Mouse (Mus musculus) liver, embryonic 18 days (tissue): Measurements from ENCODE around the gene Bag3. TPM values are rescaled to one million over a fixed set of nuclear protein-coding genes. Genes with fewer than 3 reads are reported as not detected.

Source experiments
- polyA plus RNA-seq: library from polyadenylated mRNA; depleted of rRNA; stranded (reverse); fragments of >200 nt; gene quantifications from 2 replicates; pipeline ENCODE4 v1.2.3, GENCODE M21; 2012; rRNA removed

Bag3 gene
- 3.3 and 3.5 TPM in 2 replicates for polyA plus RNA-seq

DNA sequence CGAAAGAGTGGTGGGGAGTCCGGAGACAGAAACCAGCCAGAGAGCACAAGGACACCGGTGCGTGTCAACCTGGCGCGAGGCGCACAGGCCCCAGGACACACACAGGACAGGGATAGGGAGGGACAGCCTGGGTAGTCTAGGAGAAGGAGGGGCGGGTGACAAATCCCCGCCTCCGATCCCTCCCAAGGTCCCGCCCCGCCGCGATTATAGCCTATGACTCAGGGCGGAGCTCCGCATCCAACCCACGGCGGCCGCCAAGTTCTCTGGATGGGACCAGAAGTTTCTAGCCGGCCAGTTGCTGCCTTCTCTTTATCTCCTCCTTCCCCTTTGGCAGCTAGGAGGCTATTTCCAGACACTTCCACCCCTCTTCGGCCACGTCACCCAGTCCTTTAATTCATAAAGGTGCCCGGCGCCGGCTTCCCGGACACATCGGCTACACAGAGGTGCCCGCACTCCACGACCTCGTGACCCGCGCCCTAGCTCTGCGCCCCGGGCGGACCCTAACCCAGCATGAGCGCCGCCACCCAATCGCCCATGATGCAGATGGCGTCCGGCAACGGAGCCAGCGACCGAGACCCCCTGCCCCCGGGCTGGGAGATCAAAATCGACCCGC is at the start of gene Bag3:
Bag3 (plus strand) TSS at position 268 of the 613 bp plus-strand sequence.

Other genes with a start within 250 kb of the Bag3 start
- 17.0 and 18.5 TPM in 2 replicates for gene BC017158, start 225.4 kb upstream of the Bag3 start, polyA plus RNA-seq
- 21.0 and 21.6 TPM in 2 replicates for gene Rgs10, start 104.9 kb upstream of the Bag3 start, polyA plus RNA-seq
- gene Tial1, start 61.9 kb upstream of the Bag3 start, polyA plus RNA-seq, result 46.3 and 53.5 TPM in 2 replicates
- 5.5 and 6.0 TPM in 2 replicates for gene Inpp5f, start 87.7 kb downstream of the Bag3 start, polyA plus RNA-seq
- 12.8 and 13.7 TPM in 2 replicates for gene Mcmbp, start 216.9 kb downstream of the Bag3 start, polyA plus RNA-seq
- gene Sec23ip, start 221.3 kb downstream of the Bag3 start, polyA plus RNA-seq, result 8.5 and 9.9 TPM in 2 replicates